Mouse (Mus musculus): ENCODE results near the gene Dusp1. TPM values are rescaled to one million over a fixed set of nuclear protein-coding genes. Genes with fewer than 3 reads are reported as not detected.

Gene Dusp1
- polyA plus RNA-seq, 1 experiment from 2014 or later = 13.4 TPM

- no peak for DNase-seq
- Histone ChIP-seq H3K9ac (replicated peaks) (no peak overlapping the region), H3K36me3 (replicated peaks; ENCODE audit: insufficient read depth, low read length) (no peaks in the 10 kb centered on the region), H3K27ac (ENCODE audit: low read depth) (no peak overlapping the region), H3K27me3 (ENCODE audit: insufficient read depth, low read length) (no peaks in the 10 kb centered on the region), H3K4me1 (ENCODE audit: insufficient read depth) (peaks cover 51% of the 10 kb centered on the region), H3K9me3 (ENCODE audit: low read length) (no peaks in the 10 kb centered on the region), H3K4me2 (ENCODE audit: low read depth, low read length) (no peak overlapping the region), H3K4me3 (ENCODE audit: low read depth, low read length) (no peak overlapping the region)
- TF ChIP-seq CTCF (IDR thresholded peaks at IDR 0.05; ENCODE audit: low read depth) (no peak), EP300 (IDR thresholded peaks at IDR 0.05; ENCODE audit: low read depth) (no peak)
- ATAC-seq = no peak
- WGBS (ENCODE audit: insufficient replicate concordance) = 84% methylated on average over 5 of the region's 5 CpGs
Measured at GRCm38 (mm10) chr17:26598845-26599244, 36.9 kb upstream of the Dusp1 start.

DNA sequence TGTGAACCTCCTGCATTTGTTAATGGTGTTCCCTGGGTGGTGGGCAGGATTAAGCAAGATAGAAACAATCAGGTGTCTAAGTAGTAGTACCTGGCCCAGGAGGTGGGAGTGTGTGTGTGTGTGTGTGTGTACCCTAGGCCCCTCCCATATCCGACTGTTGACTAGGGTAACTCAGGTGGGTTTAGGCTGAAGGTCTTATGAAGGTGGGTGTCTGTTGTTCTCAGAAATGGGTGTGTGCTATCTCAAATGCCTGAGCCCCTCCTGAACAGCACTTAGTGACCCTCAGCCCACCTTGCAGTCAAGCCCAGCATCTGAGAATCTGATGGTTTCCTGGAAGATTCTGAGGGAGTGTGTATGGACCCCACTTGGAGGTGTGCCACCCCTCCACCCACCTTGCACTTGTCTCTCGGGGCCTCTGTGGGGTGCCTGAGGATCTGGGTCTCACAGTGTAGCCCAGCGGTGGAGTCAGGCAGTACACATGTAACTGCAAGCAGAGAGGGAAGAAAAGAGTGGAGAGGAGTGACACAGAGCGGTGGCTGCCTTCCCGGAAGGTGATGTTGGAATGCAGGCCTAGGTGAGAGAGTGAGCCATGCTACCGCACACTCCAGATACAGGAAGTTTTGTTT lies 35.0 kb upstream of the Dusp1 start:
- H3K4me2 ChIP-seq (ENCODE audit: low read depth, low read length) = no peak overlapping the region
- peaks cover 56% of the 10 kb centered on the region for H3K4me1 ChIP-seq (ENCODE audit: insufficient read depth)
- DNase-seq (no peak), ATAC-seq (peak; percentile 9; the same call in 1 of the 2 replicates)
- TF ChIP-seq CTCF (IDR thresholded peaks at IDR 0.05; ENCODE audit: low read depth) (peak; percentile 35), EP300 (IDR thresholded peaks at IDR 0.05; ENCODE audit: low read depth) (no peak)
- no peaks in the 10 kb centered on the region for H3K9me3 ChIP-seq (ENCODE audit: low read length)
- no peaks in the 10 kb centered on the region for H3K27me3 ChIP-seq (ENCODE audit: insufficient read depth, low read length)
- H3K36me3 ChIP-seq (replicated peaks; ENCODE audit: insufficient read depth, low read length) = no peaks in the 10 kb centered on the region
- 55% methylated on average over 6 of the region's 6 CpGs for WGBS (ENCODE audit: insufficient replicate concordance)
- H3K4me3 ChIP-seq (ENCODE audit: low read depth, low read length) = no peak overlapping the region
- H3K27ac ChIP-seq (ENCODE audit: low read depth) = peak overlapping the region; percentile 74
- no peak overlapping the region for H3K9ac ChIP-seq (replicated peaks)

DNA sequence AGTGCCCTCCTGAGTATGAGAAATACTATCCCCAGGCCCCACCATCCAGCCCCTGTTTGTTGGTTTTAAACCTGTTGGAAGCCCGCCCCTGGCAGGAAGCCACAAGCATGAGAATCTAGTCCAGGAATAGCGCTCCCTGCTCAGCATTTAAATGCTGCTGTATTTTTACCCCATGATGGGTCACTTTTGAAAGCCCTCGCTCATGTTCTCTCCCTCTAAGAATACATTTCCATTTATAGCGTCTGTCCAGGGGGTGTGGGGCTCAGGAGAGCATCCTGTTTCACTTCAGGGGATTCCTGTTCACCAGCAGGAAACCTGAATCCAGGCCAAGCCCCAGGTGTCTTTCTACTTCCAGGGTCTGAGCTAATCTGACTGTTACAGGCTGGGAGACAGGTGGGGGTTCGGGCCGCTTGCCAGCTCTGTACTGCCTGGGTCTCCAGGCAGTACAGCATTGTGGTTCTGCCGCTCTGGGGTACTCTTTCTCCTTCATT lies 34.3 kb upstream of the Dusp1 start:
- peak overlapping the region; percentile 74 for H3K27ac ChIP-seq (ENCODE audit: low read depth)

DNA sequence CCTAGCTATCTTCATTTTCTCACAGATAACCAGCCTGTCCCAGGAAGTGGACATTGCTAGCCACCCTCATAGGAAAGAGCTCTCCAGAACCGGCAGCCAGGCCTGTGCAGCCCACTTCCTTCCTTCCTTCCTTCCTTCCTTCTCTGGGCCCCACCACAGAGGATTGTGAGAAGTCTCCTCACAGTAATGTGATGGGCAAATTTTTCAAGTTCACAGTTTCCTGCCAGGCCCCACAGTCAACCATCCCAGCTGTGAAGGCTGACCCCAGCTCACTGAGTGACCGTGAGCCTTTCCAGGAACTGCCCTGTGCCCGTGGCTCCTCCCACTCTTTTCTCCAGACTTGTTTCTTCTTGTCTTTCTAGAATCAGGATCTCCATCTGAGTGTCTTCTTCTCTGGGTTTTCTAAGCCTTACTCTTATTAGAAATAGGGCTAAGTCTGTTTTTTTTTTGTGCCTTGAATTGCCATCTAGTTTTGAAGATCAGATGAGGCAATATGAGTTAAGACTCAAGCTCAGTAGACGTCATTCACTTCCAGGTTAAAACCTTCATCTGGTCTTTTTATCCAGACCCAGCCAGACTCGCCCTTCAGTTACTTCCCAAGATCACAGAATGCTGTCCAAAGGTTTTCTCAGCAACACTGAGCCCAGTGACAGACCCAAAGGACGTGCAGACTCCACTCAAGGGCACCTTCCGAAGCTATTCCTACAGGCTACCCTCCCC lies 33.7 kb upstream of the Dusp1 start:
- H3K4me1 ChIP-seq (ENCODE audit: insufficient read depth) = peaks cover 50% of the 10 kb centered on the region

More for the DNA sequence above, 34.3 kb upstream of the Dusp1 start:
- Histone ChIP-seq H3K4me3 (ENCODE audit: low read depth, low read length) (no peak overlapping the region), H3K36me3 (replicated peaks; ENCODE audit: insufficient read depth, low read length) (no peaks in the 10 kb centered on the region), H3K27me3 (ENCODE audit: insufficient read depth, low read length) (no peaks in the 10 kb centered on the region), H3K9ac (replicated peaks) (no peak overlapping the region; the same call in 1 of the 2 replicates), H3K4me1 (ENCODE audit: insufficient read depth) (peaks cover 52% of the 10 kb centered on the region), H3K9me3 (ENCODE audit: low read length) (no peaks in the 10 kb centered on the region), H3K4me2 (ENCODE audit: low read depth, low read length) (no peak overlapping the region)
- WGBS (ENCODE audit: insufficient replicate concordance) = 54% methylated on average over 7 of the region's 7 CpGs
- DNase-seq (peak; percentile 45), ATAC-seq (no peak)
- no peak for TF ChIP-seq EP300 (IDR thresholded peaks at IDR 0.05; ENCODE audit: low read depth)
- TF ChIP-seq CTCF (IDR thresholded peaks at IDR 0.05; ENCODE audit: low read depth) = no peak

GRCm38 (mm10) chr17:26594958-26595357 lies 33.0 kb upstream of the Dusp1 start:
- H3K4me2 ChIP-seq (ENCODE audit: low read depth, low read length) = no peak overlapping the region
- no peak overlapping the region for H3K4me3 ChIP-seq (ENCODE audit: low read depth, low read length)
- peak overlapping the region; percentile 74 for H3K27ac ChIP-seq (ENCODE audit: low read depth)
- no peaks in the 10 kb centered on the region for H3K27me3 ChIP-seq (ENCODE audit: insufficient read depth, low read length)
- no peaks in the 10 kb centered on the region for H3K36me3 ChIP-seq (replicated peaks; ENCODE audit: insufficient read depth, low read length)
- no peaks in the 10 kb centered on the region for H3K9me3 ChIP-seq (ENCODE audit: low read length)
- no peak for TF ChIP-seq EP300 (IDR thresholded peaks at IDR 0.05; ENCODE audit: low read depth)
- TF ChIP-seq CTCF (IDR thresholded peaks at IDR 0.05; ENCODE audit: low read depth) = no peak
- no peak for DNase-seq
- peaks cover 49% of the 10 kb centered on the region for H3K4me1 ChIP-seq (ENCODE audit: insufficient read depth)
- H3K9ac ChIP-seq (replicated peaks) = no peak overlapping the region
- 55% methylated on average over 7 of the region's 7 CpGs for WGBS (ENCODE audit: insufficient replicate concordance)
- ATAC-seq = no peak

More for the DNA sequence above, 33.7 kb upstream of the Dusp1 start:
- Histone ChIP-seq H3K9ac (replicated peaks) (no peak overlapping the region; the same call in 1 of the 2 replicates), H3K27me3 (ENCODE audit: insufficient read depth, low read length) (no peaks in the 10 kb centered on the region), H3K36me3 (replicated peaks; ENCODE audit: insufficient read depth, low read length) (no peaks in the 10 kb centered on the region), H3K27ac (ENCODE audit: low read depth) (peak overlapping the region; percentile 74), H3K4me3 (ENCODE audit: low read depth, low read length) (no peak overlapping the region), H3K9me3 (ENCODE audit: low read length) (no peaks in the 10 kb centered on the region), H3K4me2 (ENCODE audit: low read depth, low read length) (no peak overlapping the region)
- ATAC-seq (peak; percentile 20; the same call in 1 of the 2 replicates), DNase-seq (no peak)
- TF ChIP-seq CTCF (IDR thresholded peaks at IDR 0.05; ENCODE audit: low read depth) (no peak), EP300 (IDR thresholded peaks at IDR 0.05; ENCODE audit: low read depth) (no peak)
- 36% methylated on average over 7 of the region's 7 CpGs for WGBS (ENCODE audit: insufficient replicate concordance)

GRCm38 (mm10) chr17:26594171-26594570 lies 32.2 kb upstream of the Dusp1 start:
- Histone ChIP-seq H3K4me3 (ENCODE audit: low read depth, low read length) (no peak overlapping the region), H3K27ac (ENCODE audit: low read depth) (no peak overlapping the region), H3K9ac (replicated peaks) (no peak overlapping the region), H3K36me3 (replicated peaks; ENCODE audit: insufficient read depth, low read length) (no peaks in the 10 kb centered on the region), H3K27me3 (ENCODE audit: insufficient read depth, low read length) (no peaks in the 10 kb centered on the region), H3K9me3 (ENCODE audit: low read length) (no peaks in the 10 kb centered on the region), H3K4me2 (ENCODE audit: low read depth, low read length) (no peak overlapping the region), H3K4me1 (ENCODE audit: insufficient read depth) (peaks cover 49% of the 10 kb centered on the region)
- TF ChIP-seq CTCF (IDR thresholded peaks at IDR 0.05; ENCODE audit: low read depth) (no peak), EP300 (IDR thresholded peaks at IDR 0.05; ENCODE audit: low read depth) (no peak)
- WGBS (ENCODE audit: insufficient replicate concordance) = 71% methylated on average over 7 of the region's 7 CpGs
- no peak for ATAC-seq
- no peak for DNase-seq
